Comparison of ENCODE assay signal across 12 mouse cellular contexts in genomic region chr2:166549069-166549468, GRCm38 (mm10).
DNase-seq lines count a peak whose midpoint lies in the region; ATAC-seq lines count a peak whose summit lies in the region.
"Had no signal": no experiment of that assay in that cellular context is flagged by ENCODE, and none has a peak within 500 bp of the region (broad histone marks: within the 10 kb centered on the region; RNA-seq: fewer than 3 reads in every experiment).

No protein-coding gene starts in this region.

- peak; percentile 55 to 77 for DNase-seq in thymus, adult 18-20 months
- no peak for DNase-seq in kidney, adult 18-20 months
- no peak for DNase-seq in left cerebral cortex, adult 11 months (ENCODE audit: low spot score)
- DNase-seq in layer of hippocampus, postnatal 25 days (ENCODE audit: extremely low spot score in 1 of 2, low spot score in 1 of 2) = no peak
- DNase-seq: cerebellum, adult 2 months; kidney, adult 8-10 months had no signal

- no peaks in the 10 kb centered on the region for H3K27me3 ChIP-seq in liver, embryonic 16.5 days (ENCODE audit: control insufficient read depth, insufficient read depth, low read depth, low read length)
- no peaks in the 10 kb centered on the region; the same call in 1 of the 2 replicates for H3K27me3 ChIP-seq in liver, embryonic 12.5 days (replicated peaks)
- peaks cover 33% of the 10 kb centered on the region for H3K27me3 ChIP-seq in hindbrain, embryonic 13.5 days
- H3K27me3 ChIP-seq: embryonic facial prominence, embryonic 13.5 days had no signal

- no peak overlapping the region for H3K4me3 ChIP-seq in liver, embryonic 16.5 days (ENCODE audit: low read depth, low read length)
- no peak overlapping the region for H3K4me3 ChIP-seq in liver, embryonic 12.5 days
- no peak overlapping the region for H3K4me3 ChIP-seq in hindbrain, embryonic 13.5 days
- H3K4me3 ChIP-seq: embryonic facial prominence, embryonic 13.5 days; megakaryocyte, embryonic 14.5 days had no signal

- H3K4me2 ChIP-seq in liver, embryonic 16.5 days (ENCODE audit: low read depth, low read length) = peak overlapping the region; percentile 24; the same call in 1 of the 2 replicates
- no peak overlapping the region for H3K4me2 ChIP-seq in liver, embryonic 12.5 days
- no peak overlapping the region for H3K4me2 ChIP-seq in hindbrain, embryonic 13.5 days
- H3K4me2 ChIP-seq: embryonic facial prominence, embryonic 13.5 days had no signal

- no peaks in the 10 kb centered on the region for H3K36me3 ChIP-seq in liver, embryonic 16.5 days (ENCODE audit: control insufficient read depth, insufficient read depth)
- no peaks in the 10 kb centered on the region for H3K36me3 ChIP-seq in liver, embryonic 12.5 days
- H3K36me3 ChIP-seq in hindbrain, embryonic 13.5 days = no peaks in the 10 kb centered on the region
- H3K36me3 ChIP-seq: embryonic facial prominence, embryonic 13.5 days had no signal

- no peak overlapping the region; the same call in 1 of the 2 replicates for H3K27ac ChIP-seq in liver, embryonic 16.5 days (ENCODE audit: low read length)
- no peak overlapping the region for H3K27ac ChIP-seq in liver, embryonic 12.5 days
- peak overlapping the region; percentile 56 for H3K27ac ChIP-seq in hindbrain, embryonic 13.5 days
- H3K27ac ChIP-seq: embryonic facial prominence, embryonic 13.5 days had no signal

- no peaks in the 10 kb centered on the region; the same call in 1 of the 2 replicates for H3K4me1 ChIP-seq in liver, embryonic 16.5 days (ENCODE audit: control insufficient read depth, low read depth, low read length)
- H3K4me1 ChIP-seq in liver, embryonic 12.5 days = peaks cover 29% of the 10 kb centered on the region
- H3K4me1 ChIP-seq in hindbrain, embryonic 13.5 days (replicated peaks) = peaks cover 49% of the 10 kb centered on the region

- ATAC-seq in liver, embryonic 16.5 days (ENCODE audit: low read depth) = peak; percentile 45; the same call in 1 of the 2 replicates
- ATAC-seq in liver, embryonic 12.5 days = no peak
- ATAC-seq in CD4-positive, CD25-positive, alpha-beta regulatory T cell, adult 4 months = peak; percentile 37
- ATAC-seq in hindbrain, embryonic 13.5 days (ENCODE audit: low FRiP score) = no peak

- no peaks in the 10 kb centered on the region for H3K9me3 ChIP-seq in liver, embryonic 16.5 days (replicated peaks; ENCODE audit: control insufficient read depth, low read length)
- no peaks in the 10 kb centered on the region for H3K9me3 ChIP-seq in liver, embryonic 12.5 days (replicated peaks)
- no peaks in the 10 kb centered on the region for H3K9me3 ChIP-seq in hindbrain, embryonic 13.5 days
- H3K9me3 ChIP-seq: embryonic facial prominence, embryonic 13.5 days had no signal

- 33% methylated on average over 5 of the region's 5 CpGs for WGBS in liver, embryonic 16.5 days (ENCODE audit: insufficient replicate concordance)
- 20% methylated on average over 5 of the region's 5 CpGs for WGBS in liver, embryonic 12.5 days (ENCODE audit: insufficient replicate concordance)
- 87% methylated on average over 5 of the region's 5 CpGs for WGBS in hindbrain, embryonic 13.5 days

- no peak overlapping the region for H3K9ac ChIP-seq in liver, embryonic 16.5 days (ENCODE audit: low read depth, low read length)
- no peak overlapping the region for H3K9ac ChIP-seq in liver, embryonic 12.5 days
- H3K9ac ChIP-seq in hindbrain, embryonic 13.5 days = no peak overlapping the region; the same call in 1 of the 2 replicates
- H3K9ac ChIP-seq: embryonic facial prominence, embryonic 13.5 days had no signal

Comparison
In these comparisons a context has a peak if more than half of its experiments do, and no peak if none do; other contexts are left out.
1. ATAC-seq: peak in liver, embryonic 16.5 days (single experiment) and CD4-positive, CD25-positive, alpha-beta regulatory T cell, adult 4 months (single experiment); none in liver, embryonic 12.5 days (single experiment) and hindbrain, embryonic 13.5 days (single experiment).
2. DNase-seq: peak in thymus, adult 18-20 months (2 of 2); none in kidney, adult 18-20 months (single experiment), left cerebral cortex, adult 11 months (single experiment) and layer of hippocampus, postnatal 25 days (0 of 2).